Mouse (Mus musculus): ENCODE measurements at regions not wholly inside any gene's neighbourhood (a gene's known extent, or its start where the extent isn't known, plus 50 kb on each side); places are given as distances from the start of the nearest gene placed in this dataset.

DNA sequence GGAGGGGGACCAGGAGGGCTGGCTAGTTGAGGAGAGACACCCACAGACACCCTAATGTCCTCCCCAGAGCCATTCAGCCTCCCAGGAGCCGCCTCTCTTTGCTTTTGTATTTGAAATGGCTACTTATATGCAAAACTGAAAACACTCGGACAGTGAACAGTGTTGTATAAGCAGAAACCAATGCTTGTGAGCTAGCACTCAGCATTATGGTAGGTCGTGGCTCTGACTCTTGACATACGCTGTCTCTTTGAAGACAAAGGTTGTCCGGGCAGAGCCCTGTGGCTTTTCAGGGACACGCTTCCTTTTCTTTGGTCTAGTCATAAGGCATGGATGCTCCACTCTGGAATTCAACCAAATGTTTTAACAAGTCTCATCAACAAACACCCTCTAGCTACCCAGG, 235.4 kb upstream of the Rgma start:
- no peak for DNase-seq (ENCODE audit: low spot score in 2 of 2)

DNA sequence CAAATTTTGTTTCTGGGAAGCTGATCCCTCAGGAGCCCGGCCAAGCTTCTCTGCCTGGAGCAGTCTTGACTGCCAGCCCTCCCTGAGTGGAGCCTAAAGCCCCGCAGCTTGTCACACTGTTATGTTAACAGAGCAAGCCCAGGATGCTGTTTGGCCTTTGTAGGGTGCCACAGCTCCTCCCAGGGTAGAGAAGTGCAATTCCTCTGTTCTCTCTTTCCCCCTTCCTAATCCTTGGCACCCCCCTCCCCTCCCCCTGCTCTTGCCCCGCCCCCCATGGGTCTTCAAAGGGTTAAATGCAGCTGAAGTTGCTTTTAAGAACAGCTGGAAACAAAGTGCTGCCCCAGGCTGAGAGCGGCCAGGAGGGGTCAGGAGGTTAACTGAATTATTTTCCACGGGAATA, 234.1 kb upstream of the Rgma start:
- no peak for DNase-seq (ENCODE audit: low spot score in 2 of 2)

DNA sequence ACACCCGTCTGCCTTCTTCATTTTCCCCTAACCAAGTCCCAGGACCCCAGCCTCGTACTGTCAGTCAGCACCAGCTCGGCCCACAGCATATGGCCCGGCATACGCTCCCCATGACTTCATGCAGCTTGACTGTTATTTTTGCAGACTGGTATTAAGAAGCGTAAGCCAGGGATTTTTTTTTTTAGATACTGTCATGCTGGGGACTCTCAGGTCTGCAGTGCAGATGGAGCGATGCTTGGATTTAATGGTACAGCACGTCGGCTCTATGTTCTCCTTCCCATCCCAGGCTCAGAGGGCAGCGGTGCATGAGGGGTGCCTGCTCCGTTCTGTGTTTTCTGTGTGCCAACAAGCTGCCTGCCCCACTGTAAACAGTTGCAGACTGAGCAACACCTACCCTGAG, 231.4 kb upstream of the Rgma start:
- DNase-seq (ENCODE audit: low spot score in 2 of 2), result no peak

GRCm38 (mm10) chr7:73144846-73145245, 230.5 kb upstream of the Rgma start:
- no peak for DNase-seq (ENCODE audit: low spot score in 2 of 2)

- DNase-seq (ENCODE audit: low spot score in 2 of 2), result no peak
These were observed 228.1 kb upstream of the Rgma start for GRCm38 (mm10) chr7:73147251-73147650.

- DNase-seq (ENCODE audit: low spot score in 2 of 2), result no peak
These were observed 224.9 kb upstream of the Rgma start for GRCm38 (mm10) chr7:73150436-73150835.

DNA sequence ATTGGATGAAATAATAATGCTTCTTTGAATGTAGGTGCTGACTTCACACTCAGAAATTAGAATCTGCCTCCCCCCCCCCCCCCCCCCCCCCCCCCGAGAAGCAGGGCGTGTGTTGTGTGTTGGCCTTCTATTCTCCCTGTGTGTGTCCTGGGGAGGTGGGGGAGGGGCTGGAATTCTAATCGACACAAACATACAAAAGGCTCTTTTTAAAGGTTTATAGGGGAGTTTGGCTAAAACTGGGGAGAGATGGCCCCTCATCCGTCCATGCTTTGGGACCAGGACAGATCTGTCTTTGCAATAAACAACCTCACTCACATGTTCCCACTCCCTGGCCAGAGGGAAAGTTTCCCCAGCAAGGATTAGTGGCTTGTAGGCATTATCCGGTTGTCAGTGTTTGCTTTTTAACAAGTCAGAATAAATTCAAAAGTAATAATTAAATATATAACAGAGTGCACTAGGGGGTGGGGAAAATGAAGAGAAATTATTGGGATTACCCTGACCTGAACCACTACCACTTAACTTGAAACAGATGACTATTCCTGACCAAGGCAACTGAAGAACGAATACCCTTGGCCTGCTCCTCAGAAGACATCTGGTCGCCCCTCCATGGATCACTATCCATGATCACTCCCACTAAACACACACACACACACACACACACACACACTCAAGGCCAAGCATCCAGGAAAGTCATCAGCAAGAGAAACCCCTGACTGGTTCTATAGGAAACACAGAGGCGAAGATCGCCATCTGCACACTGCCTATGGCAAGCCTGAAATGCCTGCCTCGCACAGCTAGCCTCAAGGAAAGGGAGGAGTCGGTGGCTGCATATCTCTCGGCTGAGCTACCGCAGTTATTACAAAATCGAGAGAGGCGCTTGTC, 223.5 kb upstream of the Rgma start:
- no peak for DNase-seq (ENCODE audit: low spot score in 2 of 2)

DNA sequence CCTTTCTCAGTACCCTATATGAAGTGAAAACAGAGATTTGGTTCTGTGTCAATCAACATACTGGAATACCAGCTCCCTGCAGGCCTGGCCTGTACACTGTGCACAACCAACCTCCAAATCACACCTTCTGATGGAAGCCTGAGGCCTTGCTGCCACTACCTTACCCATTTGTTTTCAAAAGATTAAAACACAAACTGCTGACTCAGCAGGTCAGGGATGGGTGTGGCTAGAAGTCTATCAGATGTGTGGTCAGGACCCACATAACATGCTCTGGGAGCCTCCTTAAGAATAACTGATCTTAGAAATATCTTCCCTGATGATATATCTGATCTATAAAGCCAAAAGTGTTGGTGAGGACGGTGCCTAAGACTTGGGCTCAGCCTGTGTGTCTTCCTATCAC, 221.6 kb upstream of the Rgma start:
- DNase-seq (ENCODE audit: low spot score in 2 of 2), result no peak

- no peak for DNase-seq (ENCODE audit: low spot score in 2 of 2)
These were observed 216.5 kb upstream of the Rgma start for GRCm38 (mm10) chr7:73158833-73159232.

DNA sequence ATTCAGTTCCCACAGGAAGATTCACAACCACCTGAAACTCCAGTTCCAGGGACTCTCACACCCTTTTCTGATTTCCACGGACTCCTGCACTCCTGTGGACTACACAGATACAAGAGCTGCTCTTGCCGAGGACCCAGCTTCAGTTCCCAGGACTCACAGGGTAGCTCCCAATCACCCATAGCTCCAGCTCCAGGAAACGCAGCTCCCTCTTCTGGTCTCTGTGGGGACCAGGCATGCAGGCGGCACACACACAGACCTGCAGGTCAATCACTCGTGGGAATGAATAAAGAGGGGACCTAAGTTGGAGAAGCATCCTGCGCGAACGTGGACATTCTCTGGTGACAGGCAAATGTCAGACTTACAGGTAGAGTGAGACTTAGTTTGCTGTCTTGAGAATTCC, 214.3 kb upstream of the Rgma start:
- no peak for DNase-seq (ENCODE audit: low spot score in 2 of 2)

DNA sequence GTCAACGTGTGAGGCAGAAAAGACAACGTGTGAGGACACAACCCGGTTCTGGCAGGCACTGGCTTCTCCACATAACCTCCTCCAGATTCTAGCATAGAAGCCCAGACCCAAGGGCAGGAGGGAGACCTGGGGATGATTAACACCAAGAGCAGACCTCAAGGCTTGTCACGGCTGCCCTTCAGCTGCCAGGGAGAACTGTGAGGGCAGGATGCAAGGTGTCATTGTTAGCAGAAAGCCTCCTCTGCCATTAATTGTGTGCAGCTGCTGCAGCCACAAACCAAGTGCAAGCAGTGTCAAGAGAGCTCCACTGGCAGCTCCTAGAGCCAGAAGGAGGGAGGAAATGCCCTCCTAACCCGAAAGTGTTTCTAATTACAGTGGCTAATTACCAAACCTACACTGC, 211.6 kb upstream of the Rgma start:
- no peak for DNase-seq (ENCODE audit: low spot score in 2 of 2)

DNA sequence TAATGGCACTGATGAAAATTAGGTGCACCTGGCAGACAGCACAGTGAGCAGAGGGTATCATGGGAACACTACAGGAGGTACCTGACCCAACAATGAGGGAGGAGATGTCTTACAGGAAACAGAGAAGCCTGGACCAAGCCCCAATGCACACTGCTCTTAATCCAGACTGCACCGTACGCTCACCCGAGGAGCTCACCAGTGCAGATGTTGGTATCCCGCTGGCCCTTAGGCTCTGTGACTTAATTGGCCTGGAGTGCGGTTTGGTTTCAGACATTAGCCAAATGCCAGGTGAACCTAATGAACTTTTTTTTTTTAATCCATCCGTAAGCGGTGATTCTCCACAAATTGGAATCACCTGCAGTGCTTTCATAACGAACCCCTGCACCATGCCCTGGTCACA, 209.8 kb upstream of the Rgma start:
- DNase-seq (ENCODE audit: low spot score in 2 of 2), result no peak

- DNase-seq (ENCODE audit: low spot score in 2 of 2), result no peak
These were observed 205.9 kb upstream of the Rgma start for GRCm38 (mm10) chr7:73169416-73169815.

GRCm38 (mm10) chr7:73172615-73173014, 202.7 kb upstream of the Rgma start:
- DNase-seq (ENCODE audit: low spot score in 2 of 2), result no peak

DNA sequence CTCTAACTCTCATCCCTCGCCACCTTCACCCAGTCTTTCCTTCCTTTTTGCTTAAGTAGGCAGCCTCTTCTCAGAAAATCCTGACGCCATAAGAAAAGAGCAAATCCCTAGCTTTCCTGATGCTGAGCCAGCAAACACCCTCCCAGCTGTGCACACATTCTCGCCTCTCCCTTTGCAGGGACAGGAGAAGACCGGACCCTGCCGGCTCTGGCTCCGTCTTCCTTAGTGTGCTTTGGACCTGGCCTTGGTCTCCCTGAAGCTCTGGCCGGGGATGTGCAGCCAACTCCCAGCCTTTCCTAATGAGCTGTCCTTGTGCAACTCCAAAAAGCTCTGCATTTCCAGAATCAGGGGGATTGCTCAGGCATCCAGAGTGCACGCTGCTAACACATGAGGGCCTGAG, 191.5 kb upstream of the Rgma start:
- DNase-seq (ENCODE audit: low spot score in 2 of 2), result no peak

- no peak for DNase-seq (ENCODE audit: low spot score in 2 of 2)
These were observed 190.9 kb upstream of the Rgma start for GRCm38 (mm10) chr7:73184208-73185070.

- peak in 1 of 2 experiments; percentile 57 for DNase-seq (ENCODE audit: low spot score in 2 of 2)
These were observed 190.2 kb upstream of the Rgma start for GRCm38 (mm10) chr7:73185071-73185531.

GRCm38 (mm10) chr7:73185591-73185990, 189.7 kb upstream of the Rgma start:
- DNase-seq (ENCODE audit: low spot score in 2 of 2), result no peak

DNA sequence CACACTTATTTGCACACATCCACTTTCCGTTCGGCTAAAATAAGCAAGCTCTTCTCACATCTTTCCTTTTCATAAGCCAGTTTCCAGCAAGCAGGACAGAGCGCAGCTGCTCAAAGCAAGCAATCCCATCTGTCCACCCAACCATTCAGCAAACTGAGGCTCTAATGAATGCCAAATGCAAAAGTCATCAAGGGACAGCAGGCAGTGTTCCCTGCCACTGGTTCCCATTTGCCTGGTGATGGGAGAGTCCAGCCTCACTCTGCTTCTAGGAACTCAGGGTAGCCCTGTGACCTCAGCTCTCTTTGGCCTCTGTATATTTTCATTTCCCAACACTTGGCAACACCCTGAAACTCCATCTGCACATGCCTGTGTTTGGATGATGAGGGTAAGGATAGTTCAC, 188.8 kb upstream of the Rgma start:
- DNase-seq (ENCODE audit: low spot score in 2 of 2), result no peak

DNA sequence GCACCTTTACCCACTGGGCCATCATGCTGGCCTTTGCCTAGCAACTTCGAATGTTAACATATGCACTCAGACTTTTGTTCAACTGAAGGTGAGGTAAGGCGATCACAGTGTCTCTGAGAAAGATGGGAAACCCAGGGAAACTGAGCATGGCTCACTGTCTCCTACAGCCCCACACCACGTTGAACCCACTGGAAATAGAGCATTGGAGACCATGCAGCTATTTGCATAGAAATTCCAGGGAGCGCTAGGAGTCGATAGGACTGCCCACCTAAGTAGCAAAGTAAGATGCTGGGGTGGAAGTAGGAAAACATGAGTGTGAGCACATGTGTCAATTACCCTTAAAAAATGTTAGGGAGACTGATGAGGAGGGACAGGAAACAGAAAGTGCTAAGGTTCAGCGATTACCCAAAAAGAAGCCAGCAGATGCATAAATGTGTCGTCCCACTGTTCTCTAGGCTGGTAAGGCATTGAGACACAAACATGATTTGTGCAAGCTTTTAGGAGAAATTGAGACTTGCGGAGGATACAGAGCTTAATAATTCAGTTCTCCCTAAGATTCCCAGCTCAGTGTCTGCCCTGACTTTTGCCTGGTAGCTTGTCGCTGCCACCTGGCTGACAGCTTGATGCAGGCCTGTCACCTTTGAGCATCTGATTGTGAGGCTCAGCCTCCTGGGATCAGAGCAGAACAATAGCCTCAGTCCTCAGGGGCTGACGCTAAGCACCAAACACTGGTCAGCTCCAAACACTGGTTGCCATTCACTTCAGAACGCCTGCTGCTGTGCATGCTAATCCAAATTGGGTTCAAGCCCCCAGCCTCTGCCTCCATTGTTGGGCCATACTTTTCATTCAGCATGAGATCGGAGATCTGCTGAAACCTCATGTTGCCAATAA, 183.7 kb upstream of the Rgma start:
- DNase-seq (ENCODE audit: low spot score in 2 of 2), result no peak

- DNase-seq (ENCODE audit: low spot score in 2 of 2), result no peak
These were observed 182.5 kb upstream of the Rgma start for GRCm38 (mm10) chr7:73192839-73193238.

- no peak for DNase-seq (ENCODE audit: low spot score in 2 of 2)
These were observed 180.0 kb upstream of the Rgma start for GRCm38 (mm10) chr7:73195306-73195705.
